In genomic region chr4:150536821-150537510, GRCm38 (mm10) we compare ENCODE assay signal across 11 mouse cellular contexts.
A peak's percentile ranks its signal among the peaks of the same experiment; 100 is the strongest.
DNase-seq lines count a peak whose midpoint lies in the region; ATAC-seq and TF ChIP-seq lines count a peak whose summit lies in the region.
"Had no signal": no experiment of that assay in that cellular context is flagged by ENCODE, and none has a peak within 500 bp of the region (broad histone marks: within the 10 kb centered on the region; RNA-seq: fewer than 3 reads in every experiment).

No protein-coding gene starts in this region.

- no peak overlapping the region for H3K4me3 ChIP-seq in forebrain, embryonic 12.5 days (replicated peaks)
- no peak overlapping the region for H3K4me3 ChIP-seq in forebrain, embryonic 10.5 days
- H3K4me3 ChIP-seq in liver, adult 2 months (ENCODE audit: insufficient read depth, low read depth, low read length): no peak overlapping the region
- no peak overlapping the region for H3K4me3 ChIP-seq in forebrain, embryonic 15.5 days
- no peak overlapping the region for H3K4me3 ChIP-seq in neural tube, embryonic 14.5 days (ENCODE audit: low read depth, low read length)
- H3K4me3 ChIP-seq in thymus, adult 2 months (ENCODE audit: control insufficient read depth, insufficient read depth, low read length): no peak overlapping the region
- H3K4me3 ChIP-seq: heart, embryonic 10.5 days had no signal

- no peaks in the 10 kb centered on the region for H3K79me2 ChIP-seq in liver, adult 2 months (ENCODE audit: control insufficient read depth, insufficient read depth, low read length)

- no peak for TF ChIP-seq POLR2A in liver, adult 2 months (IDR thresholded peaks at IDR 0.05; ENCODE audit: extremely low read depth, insufficient read depth, low read length)
- no peak for TF ChIP-seq POLR2A in thymus, adult 2 months (IDR thresholded peaks at IDR 0.05; ENCODE audit: control insufficient read depth, extremely low read depth, insufficient read depth, low read length, poor library complexity)

- no peaks in the 10 kb centered on the region for H3K9me3 ChIP-seq in forebrain, embryonic 12.5 days
- H3K9me3 ChIP-seq in forebrain, embryonic 10.5 days: no peaks in the 10 kb centered on the region
- no peaks in the 10 kb centered on the region for H3K9me3 ChIP-seq in forebrain, embryonic 15.5 days
- no peaks in the 10 kb centered on the region for H3K9me3 ChIP-seq in neural tube, embryonic 14.5 days (ENCODE audit: control insufficient read depth, low read length)
- H3K9me3 ChIP-seq: heart, embryonic 10.5 days had no signal

- no peak overlapping the region for H3K9ac ChIP-seq in forebrain, embryonic 12.5 days
- H3K9ac ChIP-seq in liver, adult 2 months (ENCODE audit: low read depth, low read length): no peak overlapping the region
- H3K9ac ChIP-seq in forebrain, embryonic 15.5 days (replicated peaks): no peak overlapping the region
- H3K9ac ChIP-seq in neural tube, embryonic 14.5 days (replicated peaks; ENCODE audit: low read depth, low read length): no peak overlapping the region

- 0 out of 2 replicates have a peak overlapping the region, but pooled peaks have one; percentile 19 for H3K27ac ChIP-seq in forebrain, embryonic 12.5 days
- no peak overlapping the region for H3K27ac ChIP-seq in forebrain, embryonic 10.5 days
- H3K27ac ChIP-seq in liver, adult 2 months (replicated peaks; ENCODE audit: insufficient read depth, low read depth, low read length): no peak overlapping the region
- H3K27ac ChIP-seq in forebrain, embryonic 15.5 days (replicated peaks): peak overlapping the region; percentile 47
- peak overlapping the region; percentile 39; the same call in 1 of the 2 replicates for H3K27ac ChIP-seq in neural tube, embryonic 14.5 days (ENCODE audit: low read depth, low read length)
- H3K27ac ChIP-seq in thymus, adult 2 months (ENCODE audit: control insufficient read depth, insufficient read depth, low read length): no peak overlapping the region
- H3K27ac ChIP-seq: heart, embryonic 10.5 days had no signal

- no peak for TF ChIP-seq CTCF in liver, adult 2 months (IDR thresholded peaks at IDR 0.05; ENCODE audit: low read depth, low read length)
- TF ChIP-seq CTCF in thymus, adult 2 months (IDR thresholded peaks at IDR 0.05; ENCODE audit: borderline replicate concordance, control insufficient read depth, extremely low read depth, insufficient read depth, low read length, poor library complexity): no peak

- DNase-seq in forebrain, embryonic 10.5 days (ENCODE audit: extremely low spot score, low spot score): no peak
- peak; percentile 72 for DNase-seq in liver, adult 2 months (ENCODE audit: extremely low read depth, low read depth, low spot score)
- no peak for DNase-seq in liver
- no peak for DNase-seq in spleen, adult 12 weeks (ENCODE audit: low spot score)
- DNase-seq in thymus, adult 2 months: no peak
- DNase-seq: cerebellum, postnatal 25 days had no signal

- ATAC-seq in forebrain, embryonic 12.5 days (ENCODE audit: low FRiP score): no peak
- ATAC-seq in forebrain, embryonic 15.5 days (replicated peaks): no peak
- ATAC-seq in neural tube, embryonic 14.5 days (ENCODE audit: low read depth): no peak
- ATAC-seq: inflammation-experienced regulatory T-cells, adult 6 months had no signal

- H3K4me2 ChIP-seq in forebrain, embryonic 12.5 days: no peak overlapping the region
- no peak overlapping the region for H3K4me2 ChIP-seq in forebrain, embryonic 15.5 days (replicated peaks)
- no peak overlapping the region for H3K4me2 ChIP-seq in neural tube, embryonic 14.5 days (ENCODE audit: low read depth, low read length)

- H3K4me1 ChIP-seq in forebrain, embryonic 12.5 days: peaks cover 21% of the 10 kb centered on the region
- H3K4me1 ChIP-seq in forebrain, embryonic 10.5 days: peaks cover 20% of the 10 kb centered on the region
- peaks cover 7% of the 10 kb centered on the region for H3K4me1 ChIP-seq in liver, adult 2 months (ENCODE audit: control insufficient read depth, insufficient read depth, low read length)
- peaks cover 27% of the 10 kb centered on the region for H3K4me1 ChIP-seq in forebrain, embryonic 15.5 days
- peaks cover 7% of the 10 kb centered on the region; the same call in 1 of the 2 replicates for H3K4me1 ChIP-seq in neural tube, embryonic 14.5 days (ENCODE audit: control insufficient read depth, insufficient read depth, low read length)
- peaks cover 11% of the 10 kb centered on the region for H3K4me1 ChIP-seq in thymus, adult 2 months (replicated peaks; ENCODE audit: control insufficient read depth, insufficient read depth, low read length)
- H3K4me1 ChIP-seq: heart, embryonic 10.5 days had no signal

- no peaks in the 10 kb centered on the region for H3K27me3 ChIP-seq in forebrain, embryonic 12.5 days
- no peaks in the 10 kb centered on the region for H3K27me3 ChIP-seq in forebrain, embryonic 10.5 days (ENCODE audit: poor library complexity, severe bottlenecking)
- no peaks in the 10 kb centered on the region for H3K27me3 ChIP-seq in liver, adult 2 months (ENCODE audit: control insufficient read depth, insufficient read depth, low read length)
- no peaks in the 10 kb centered on the region for H3K27me3 ChIP-seq in forebrain, embryonic 15.5 days
- no peaks in the 10 kb centered on the region for H3K27me3 ChIP-seq in neural tube, embryonic 14.5 days (ENCODE audit: control insufficient read depth, insufficient read depth, low read length)
- H3K27me3 ChIP-seq in thymus, adult 2 months (ENCODE audit: control insufficient read depth, insufficient read depth, low read length): no peaks in the 10 kb centered on the region

- peaks cover 33% of the 10 kb centered on the region for H3K36me3 ChIP-seq in forebrain, embryonic 12.5 days (replicated peaks)
- peaks cover 59% of the 10 kb centered on the region for H3K36me3 ChIP-seq in forebrain, embryonic 10.5 days (replicated peaks)
- peaks cover 2% of the 10 kb centered on the region; the same call in 1 of the 2 replicates for H3K36me3 ChIP-seq in liver, adult 2 months (ENCODE audit: control insufficient read depth, insufficient read depth, low read length)
- peaks cover 10% of the 10 kb centered on the region for H3K36me3 ChIP-seq in forebrain, embryonic 15.5 days
- peaks cover 13% of the 10 kb centered on the region for H3K36me3 ChIP-seq in neural tube, embryonic 14.5 days (ENCODE audit: control insufficient read depth, insufficient read depth, low read length)
- no peaks in the 10 kb centered on the region for H3K36me3 ChIP-seq in thymus, adult 2 months (ENCODE audit: control insufficient read depth, insufficient read depth, low read length)

- WGBS in forebrain, embryonic 12.5 days: 86% methylated on average over 3 of the region's 3 CpGs
- 96% methylated on average over 3 of the region's 3 CpGs for WGBS in forebrain, embryonic 10.5 days
- WGBS in liver, adult 2 months: 26% methylated on average over 3 of the region's 3 CpGs
- 62% methylated on average over 3 of the region's 3 CpGs for WGBS in forebrain, embryonic 15.5 days
- WGBS in neural tube, embryonic 14.5 days: 85% methylated on average over 3 of the region's 3 CpGs
- 93% methylated on average over 3 of the region's 3 CpGs for WGBS in thymus, adult 2 months

Comparison
In these comparisons a context has a peak if more than half of its experiments do, and no peak if none do; other contexts are left out.
1. H3K27ac ChIP-seq: peak in forebrain, embryonic 12.5 days (single experiment), forebrain, embryonic 15.5 days (single experiment) and neural tube, embryonic 14.5 days (single experiment); none in forebrain, embryonic 10.5 days (single experiment), liver, adult 2 months (single experiment) and thymus, adult 2 months (single experiment).